Mouse (Mus musculus) lung, embryonic 15.5 days (tissue): Measurements from ENCODE around the gene Gm47996. TPM values are rescaled to one million over a fixed set of nuclear protein-coding genes. Genes with fewer than 3 reads are reported as not detected.

Experiments used
- ATAC-seq: fragments of 200-750 bp; cut with Nextera tagmentation; 2 replicates; pipeline ENCODE4 v1.8.0; 2017; ENCODE audit warnings: moderate number of reproducible peaks, borderline replicate concordance; ENCODE audit not compliant: low FRiP score, low TSS enrichment; ENCODE audit errors: extremely low read depth
- H3K27ac ChIP-seq: fragments of 300-500 bp; sonication (generic); 2 replicates; pipeline ENCODE4 v1.5.1; 2015; ENCODE audit warnings: moderate library complexity, mild to moderate bottlenecking, inconsistent platforms
- H3K27me3 ChIP-seq: fragments of 300-500 bp; sonication (generic); 2 replicates; pipeline ENCODE4 v1.6.1; 2015; ENCODE audit warnings: inconsistent platforms
- H3K36me3 ChIP-seq: fragments of 300-500 bp; sonication (generic); 2 replicates; pipeline ENCODE4 v1.6.1; 2015; ENCODE audit warnings: inconsistent platforms
- H3K4me1 ChIP-seq: fragments of 300-500 bp; sonication (generic); 2 replicates; pipeline ENCODE4 v1.6.1; 2015; ENCODE audit warnings: inconsistent platforms
- H3K4me2 ChIP-seq: fragments of 300-500 bp; sonication (generic); 2 replicates; pipeline ENCODE4 v1.6.1; 2015; ENCODE audit warnings: inconsistent platforms, mild to moderate bottlenecking, moderate library complexity
- H3K4me3 ChIP-seq: fragments of 300-500 bp; sonication (generic); 2 replicates; pipeline ENCODE4 v1.5.1; 2015; ENCODE audit warnings: mild to moderate bottlenecking, inconsistent platforms
- H3K9ac ChIP-seq: fragments of 300-500 bp; sonication (generic); 2 replicates; pipeline ENCODE4 v1.6.1; 2015; ENCODE audit warnings: inconsistent platforms
- H3K9me3 ChIP-seq: fragments of 300-500 bp; sonication (generic); 2 replicates; pipeline ENCODE4 v1.6.1; 2016; ENCODE audit warnings: inconsistent platforms
- WGBS: fragments of 180-500 bp; shearing (Covaris S2); methylation state at CpG from one replicate; pipeline ENCODE4 v1.1.7; 2015; 5-methylcytosine and 5-hydroxymethylcytosine counted together
- polyA plus RNA-seq: library from polyadenylated mRNA; unstranded; fragments of >200 nt; fragmentation: Nextera tagmentation; extraction: Ambion mirVana; gene quantifications from 2 replicates; pipeline ENCODE4 v1.2.1, GENCODE M21; 2015

The Gm47996 gene
- polyA plus RNA-seq, 1 experiment from 2014 or later = not detected

DNA sequence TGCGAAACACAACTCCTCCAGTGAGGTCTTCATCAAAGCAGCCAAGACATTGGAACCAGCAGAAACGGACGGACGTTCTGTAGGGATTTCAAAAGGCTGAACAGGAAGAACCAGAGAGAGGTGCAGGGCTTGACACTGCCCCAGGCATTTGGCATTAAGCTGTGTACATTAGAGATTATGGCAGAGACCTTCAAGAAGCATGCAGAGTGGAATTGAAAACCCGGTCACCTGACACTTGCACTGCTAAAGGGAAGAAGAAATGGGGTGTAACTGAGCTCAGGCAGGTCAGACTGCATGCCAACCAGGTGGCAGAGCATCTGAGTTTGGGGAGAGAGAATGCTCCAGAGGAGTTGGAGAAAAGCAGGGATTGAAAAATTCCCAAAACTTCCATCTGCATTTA is 45.5 kb downstream of the Gm47996 start:
- no peak overlapping the region for H3K4me3 ChIP-seq
- H3K4me2 ChIP-seq = no peak overlapping the region
- no peak overlapping the region for H3K27ac ChIP-seq
- no peaks in the 10 kb centered on the region for H3K36me3 ChIP-seq
- WGBS = 66% methylated on average over 5 of the region's 5 CpGs
- no peaks in the 10 kb centered on the region for H3K27me3 ChIP-seq
- no peak overlapping the region for H3K9ac ChIP-seq
- ATAC-seq = no peak
- 0 out of 2 replicates have a peak, but pooled peaks cover 6% of the 10 kb centered on the region for H3K4me1 ChIP-seq
- no peaks in the 10 kb centered on the region for H3K9me3 ChIP-seq

DNA sequence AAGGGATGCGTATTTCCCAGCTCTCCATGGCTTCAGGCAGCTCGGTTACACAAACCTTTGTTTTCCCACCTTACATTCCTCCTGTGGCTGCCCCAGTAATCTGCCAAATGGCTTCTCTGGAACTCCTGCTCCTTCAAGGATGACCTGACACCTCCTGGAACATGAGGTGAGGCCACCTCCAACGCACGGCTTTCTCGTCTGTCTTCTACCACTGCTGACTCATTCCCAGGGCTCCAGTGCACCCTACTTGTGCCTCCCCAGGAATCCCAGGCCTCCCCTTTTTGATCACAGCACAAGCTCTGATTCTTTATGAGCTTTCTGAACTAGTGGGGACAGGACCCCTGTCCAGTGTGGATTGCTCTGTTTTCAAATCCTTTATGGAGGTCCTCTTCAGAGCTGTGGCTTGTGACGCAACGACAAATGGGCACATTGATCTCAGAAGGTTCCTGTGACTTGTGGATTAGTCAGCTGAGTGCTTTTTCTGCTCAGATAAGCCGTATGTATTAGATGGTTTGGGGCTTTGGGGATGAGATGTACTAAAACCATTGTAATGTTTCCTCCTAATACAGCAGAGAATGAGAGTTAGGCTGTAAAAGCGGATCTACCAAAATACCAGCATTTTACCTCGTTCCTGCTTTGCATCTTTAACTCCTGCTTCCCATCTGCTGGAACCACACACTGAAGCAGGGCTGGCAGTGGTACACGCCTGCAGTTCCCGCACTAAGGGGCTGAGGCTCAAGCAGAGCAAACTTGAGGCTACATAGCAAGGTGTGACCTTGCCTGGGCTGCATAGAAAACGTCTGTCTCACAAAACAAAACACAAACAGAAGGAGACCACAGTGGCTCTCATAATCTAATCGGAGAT is 48.4 kb downstream of the Gm47996 start:
- Histone ChIP-seq H3K9me3 (no peaks in the 10 kb centered on the region), H3K4me1 (0 out of 2 replicates have a peak, but pooled peaks cover 6% of the 10 kb centered on the region), H3K9ac (no peak overlapping the region), H3K36me3 (no peaks in the 10 kb centered on the region), H3K4me3 (no peak overlapping the region), H3K4me2 (no peak overlapping the region), H3K27ac (no peak overlapping the region), H3K27me3 (no peaks in the 10 kb centered on the region)
- WGBS = 50% methylated on average over 14 of the region's 14 CpGs
- no peak for ATAC-seq

DNA sequence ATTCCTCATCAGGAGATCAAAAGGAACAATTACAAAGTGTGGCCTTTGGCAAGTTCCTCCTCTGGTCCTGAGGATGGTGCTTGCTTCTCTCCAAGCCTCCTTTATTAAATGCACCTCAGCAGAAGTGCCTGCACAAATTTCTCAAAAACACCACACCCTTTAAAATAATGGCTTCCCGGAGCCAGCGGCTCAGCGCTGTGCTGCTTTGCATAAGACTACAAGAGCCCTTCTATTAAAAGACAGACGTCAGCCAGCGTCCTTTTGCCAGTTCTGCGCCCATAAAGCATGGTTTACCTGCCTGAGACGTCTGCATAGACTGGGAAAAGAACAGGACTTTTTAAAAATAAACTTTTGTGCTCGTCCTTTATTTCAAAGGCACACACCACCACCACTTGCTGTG is 49.1 kb downstream of the Gm47996 start:
- no peak overlapping the region for H3K27ac ChIP-seq
- no peak overlapping the region for H3K4me3 ChIP-seq
- no peaks in the 10 kb centered on the region for H3K9me3 ChIP-seq
- H3K36me3 ChIP-seq = no peaks in the 10 kb centered on the region
- 0 out of 2 replicates have a peak, but pooled peaks cover 6% of the 10 kb centered on the region for H3K4me1 ChIP-seq
- 52% methylated on average over 8 of the region's 8 CpGs for WGBS
- no peak for ATAC-seq
- no peaks in the 10 kb centered on the region for H3K27me3 ChIP-seq
- H3K9ac ChIP-seq = no peak overlapping the region
- H3K4me2 ChIP-seq = no peak overlapping the region

Other genes with a start within 250 kb of the Gm47996 start
- 9.3 and 13.0 TPM in 2 replicates for gene Hmcn1, start 216.7 kb upstream of the Gm47996 start, polyA plus RNA-seq
- gene Gm47985, start 27.6 kb upstream of the Gm47996 start, polyA plus RNA-seq = 0.11 TPM in 1 of 2 replicates, not detected in the other
- 0.09 TPM in 1 of 2 replicates, not detected in the other for gene Gm8947, start 17.8 kb upstream of the Gm47996 start, polyA plus RNA-seq
- gene Gm47995, start 11.7 kb upstream of the Gm47996 start, polyA plus RNA-seq = not detected in 2 replicates
- not detected in 2 replicates for gene 3110040M04Rik, start 6.0 kb upstream of the Gm47996 start, polyA plus RNA-seq
- 236 and 242 TPM in 2 replicates for gene Ivns1abp, start 134.3 kb downstream of the Gm47996 start, polyA plus RNA-seq
- gene Swt1, start 218.3 kb downstream of the Gm47996 start, polyA plus RNA-seq = 23.7 and 26.2 TPM in 2 replicates
- 41.1 and 42.7 TPM in 2 replicates for gene Trmt1l, start 218.4 kb downstream of the Gm47996 start, polyA plus RNA-seq